Mouse (Mus musculus) sigmoid colon, adult 10 weeks (tissue): ENCODE data around the gene Adam20. TPM values are rescaled to one million over a fixed set of nuclear protein-coding genes. Genes with fewer than 3 reads are reported as not detected.

ENCODE experiments used
- polyA plus RNA-seq: library from polyadenylated mRNA; stranded (reverse); fragments of 350-450 nt; fragmentation: Illumina TruSeq; extraction: RNeasy Lipid Tissue Mini Kit (QIAGEN cat#74804); gene quantifications from one replicate; pipeline ENCODE4 v1.2.3, GENCODE M21; 2014; ENCODE audit warnings: low read depth, low replicate concordance

The Adam20 gene
- not detected for polyA plus RNA-seq

DNA sequence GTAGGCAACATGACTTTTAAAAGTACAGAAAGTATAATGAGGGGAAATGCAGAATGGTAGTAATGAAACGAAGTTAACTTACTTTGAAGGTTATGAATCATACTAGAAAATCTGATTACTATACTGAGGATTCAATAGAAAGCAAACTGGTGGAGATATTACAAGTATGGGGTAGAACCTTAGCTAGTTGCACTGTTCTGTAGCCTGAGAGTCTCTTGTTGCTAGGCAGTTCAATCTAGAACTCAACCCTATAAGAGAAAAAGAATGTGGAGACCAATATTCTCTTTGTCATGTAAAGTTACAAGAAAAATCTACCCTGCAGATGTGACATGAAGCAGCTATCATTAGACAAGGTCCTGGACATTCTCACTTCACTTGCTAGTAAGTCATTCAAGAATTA is at the start of gene Adam20:
TSS of gene Adam20 (plus strand) at position 301 of the 400 bp plus-strand sequence.

GRCm38 (mm10) chr8:40751908-40752307 is 41.2 kb upstream of the Adam20 start, which contains the start of gene Adam25:
TSS of gene Adam25 (plus strand) at chr8:40752208.

Other genes starting within 250 kb of the Adam20 start
- gene Adam24, start 118.2 kb upstream of the Adam20 start, polyA plus RNA-seq = not detected
- not detected for gene Adam25, start 41.1 kb upstream of the Adam20 start, polyA plus RNA-seq
- not detected for gene Adam39, start 29.7 kb downstream of the Adam20 start, polyA plus RNA-seq